Mouse (Mus musculus): ENCODE data around the gene Aldh3a1.

DNA sequence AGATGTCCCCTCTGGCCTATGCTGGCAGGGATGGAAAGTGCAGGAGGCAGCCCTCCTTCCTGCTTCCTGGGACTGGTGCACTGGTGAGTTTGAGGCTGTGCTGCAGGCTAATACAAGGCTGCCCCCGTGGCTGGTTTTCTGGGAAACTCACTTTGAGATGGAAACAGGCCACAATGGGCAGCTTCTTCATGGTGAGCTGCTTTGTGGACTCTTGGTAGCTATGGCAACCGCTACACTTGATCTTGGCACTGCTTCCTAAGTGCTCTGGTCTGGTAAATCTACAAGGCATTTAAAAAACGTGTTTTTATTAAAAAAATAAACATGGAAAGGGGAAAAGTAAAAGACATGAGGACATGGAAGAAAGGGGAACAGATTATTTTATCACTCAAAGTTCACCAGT, 49.2 kb upstream of the Aldh3a1 start:
- TF ChIP-seq CTCF (IDR thresholded peaks at IDR 0.05; ENCODE audit: low read depth) (no peak), EP300 (IDR thresholded peaks at IDR 0.05; ENCODE audit: low read depth) (no peak)

Data from liver, postnatal 0 days (tissue).